Mouse (Mus musculus): ENCODE measurements around the gene Myh7. TPM values are rescaled to one million over a fixed set of nuclear protein-coding genes. Genes with fewer than 3 reads are reported as not detected.
"Not testable (repeated sequence)": the region's sequence is repeated elsewhere in the genome, so short reads cannot be mapped to it uniquely, and the experiment has no call there.

Myh7 gene
- polyA plus RNA-seq, 1 experiment from 2014 or later, result 16.4 TPM

GRCm38 (mm10) chr14:54976633-54977032 lies 17.8 kb downstream of the Myh7 start, which contains the start of gene Gm17428:
TSS of gene Gm17428 (plus strand) at chr14:54976933.
- no peaks in the 10 kb centered on the region for H3K4me1 ChIP-seq (ENCODE audit: insufficient read depth, low read depth, low read length)
- no peak within 1 kb of the TSS for H3K4me3 ChIP-seq (ENCODE audit: low read depth, low read length)
- no peaks in the 10 kb centered on the region for H3K36me3 ChIP-seq (ENCODE audit: insufficient read depth, low read length)
- ATAC-seq, result no peak
- no peaks in the 10 kb centered on the region for H3K27me3 ChIP-seq (replicated peaks; ENCODE audit: insufficient read depth, low read length)
- H3K9me3 ChIP-seq (ENCODE audit: low read length), result no peaks in the 10 kb centered on the region
- WGBS, result 50% methylated on average over 1 of the region's 1 CpGs
- no peak within 1 kb of the TSS for H3K27ac ChIP-seq (ENCODE audit: low read length)
- no peak within 1 kb of the TSS for H3K9ac ChIP-seq (replicated peaks; ENCODE audit: low read depth)
- TF ChIP-seq EP300 (IDR thresholded peaks at IDR 0.05) (no peak), CTCF (IDR thresholded peaks at IDR 0.05) (no peak)
- no peak for DNase-seq (ENCODE audit: low spot score)
- no peak within 1 kb of the TSS for H3K4me2 ChIP-seq (replicated peaks; ENCODE audit: low read depth, low read length)

GRCm38 (mm10) chr14:54974068-54974791 lies 20.2 kb downstream of the Myh7 start:
- ATAC-seq (no peak), DNase-seq (ENCODE audit: low spot score) (no peak)
- Histone ChIP-seq H3K27me3 (replicated peaks; ENCODE audit: insufficient read depth, low read length) (no peaks in the 10 kb centered on the region), H3K36me3 (ENCODE audit: insufficient read depth, low read length) (no peaks in the 10 kb centered on the region), H3K9me3 (ENCODE audit: low read length) (no peaks in the 10 kb centered on the region), H3K27ac (ENCODE audit: low read length) (no peak overlapping the region), H3K4me3 (ENCODE audit: low read depth, low read length) (no peak overlapping the region), H3K4me2 (replicated peaks; ENCODE audit: low read depth, low read length) (no peak overlapping the region), H3K9ac (replicated peaks; ENCODE audit: low read depth) (no peak overlapping the region), H3K4me1 (ENCODE audit: insufficient read depth, low read depth, low read length) (no peaks in the 10 kb centered on the region)
- 80% methylated on average over 6 of the region's 6 CpGs for WGBS
- TF ChIP-seq CTCF (IDR thresholded peaks at IDR 0.05) (no peak), EP300 (IDR thresholded peaks at IDR 0.05) (no peak)

GRCm38 (mm10) chr14:54972786-54973185 lies 21.6 kb downstream of the Myh7 start:
- not testable (repeated sequence) for H3K9me3 ChIP-seq (ENCODE audit: low read length); H3K27ac ChIP-seq (ENCODE audit: low read length); H3K4me2 ChIP-seq (replicated peaks; ENCODE audit: low read depth, low read length); H3K36me3 ChIP-seq (ENCODE audit: insufficient read depth, low read length); H3K27me3 ChIP-seq (replicated peaks; ENCODE audit: insufficient read depth, low read length); DNase-seq (ENCODE audit: low spot score); H3K4me3 ChIP-seq (ENCODE audit: low read depth, low read length); ATAC-seq; H3K9ac ChIP-seq (replicated peaks; ENCODE audit: low read depth); H3K4me1 ChIP-seq (ENCODE audit: insufficient read depth, low read depth, low read length)
- 87% methylated on average over 7 of the region's 11 CpGs for WGBS

GRCm38 (mm10) chr14:54968344-54968743 lies 26.1 kb downstream of the Myh7 start:
- no peak overlapping the region for H3K27ac ChIP-seq (ENCODE audit: low read length)
- no peaks in the 10 kb centered on the region for H3K36me3 ChIP-seq (ENCODE audit: insufficient read depth, low read length)
- no peak overlapping the region for H3K9ac ChIP-seq (replicated peaks; ENCODE audit: low read depth)
- H3K4me3 ChIP-seq (ENCODE audit: low read depth, low read length), result no peak overlapping the region
- DNase-seq (ENCODE audit: low spot score) (no peak), ATAC-seq (no peak; the same call in 1 of the 2 replicates)
- no peaks in the 10 kb centered on the region for H3K9me3 ChIP-seq (ENCODE audit: low read length)
- TF ChIP-seq EP300 (IDR thresholded peaks at IDR 0.05), result no peak
- H3K4me1 ChIP-seq (ENCODE audit: insufficient read depth, low read depth, low read length), result no peaks in the 10 kb centered on the region
- H3K27me3 ChIP-seq (replicated peaks; ENCODE audit: insufficient read depth, low read length), result no peaks in the 10 kb centered on the region
- no peak overlapping the region for H3K4me2 ChIP-seq (replicated peaks; ENCODE audit: low read depth, low read length)

- no peaks in the 10 kb centered on the region for H3K9me3 ChIP-seq (ENCODE audit: low read length)
- H3K4me3 ChIP-seq (ENCODE audit: low read depth, low read length), result no peak overlapping the region
- H3K27me3 ChIP-seq (replicated peaks; ENCODE audit: insufficient read depth, low read length), result no peaks in the 10 kb centered on the region
- H3K27ac ChIP-seq (ENCODE audit: low read length), result no peak overlapping the region
- H3K4me1 ChIP-seq (ENCODE audit: insufficient read depth, low read depth, low read length), result no peaks in the 10 kb centered on the region
- H3K4me2 ChIP-seq (replicated peaks; ENCODE audit: low read depth, low read length), result no peak overlapping the region
- TF ChIP-seq EP300 (IDR thresholded peaks at IDR 0.05) (no peak), CTCF (IDR thresholded peaks at IDR 0.05) (no peak)
- 83% methylated on average over 3 of the region's 3 CpGs for WGBS
- ATAC-seq, result no peak
- no peak overlapping the region for H3K9ac ChIP-seq (replicated peaks; ENCODE audit: low read depth)
- DNase-seq (ENCODE audit: low spot score), result no peak
- no peaks in the 10 kb centered on the region for H3K36me3 ChIP-seq (ENCODE audit: insufficient read depth, low read length)
These were observed 26.6 kb downstream of the Myh7 start for GRCm38 (mm10) chr14:54967874-54968273.

GRCm38 (mm10) chr14:54966320-54966977 lies 28.0 kb downstream of the Myh7 start, which contains the start of gene Myh6:
TSS of gene Myh6 (minus strand) at chr14:54966927.
- H3K36me3 ChIP-seq (ENCODE audit: insufficient read depth, low read length), result no peaks in the 10 kb centered on the region
- H3K27me3 ChIP-seq (replicated peaks; ENCODE audit: insufficient read depth, low read length), result no peaks in the 10 kb centered on the region
- ATAC-seq (no peak), DNase-seq (ENCODE audit: low spot score) (no peak)
- H3K4me3 ChIP-seq (ENCODE audit: low read depth, low read length), result no peak within 1 kb of the TSS
- H3K27ac ChIP-seq (ENCODE audit: low read length), result no peak within 1 kb of the TSS
- no peaks in the 10 kb centered on the region for H3K9me3 ChIP-seq (ENCODE audit: low read length)
- H3K4me2 ChIP-seq (replicated peaks; ENCODE audit: low read depth, low read length), result no peak within 1 kb of the TSS
- 51% methylated on average over 7 of the region's 7 CpGs for WGBS
- H3K4me1 ChIP-seq (ENCODE audit: insufficient read depth, low read depth, low read length), result no peaks in the 10 kb centered on the region
- TF ChIP-seq CTCF (IDR thresholded peaks at IDR 0.05) (no peak), EP300 (IDR thresholded peaks at IDR 0.05) (no peak)
- no peak within 1 kb of the TSS for H3K9ac ChIP-seq (replicated peaks; ENCODE audit: low read depth)
